Mouse (Mus musculus) common myeloid progenitor, adult 5-6 weeks (primary cell): ENCODE data around the gene BC049715. TPM values are rescaled to one million over a fixed set of nuclear protein-coding genes. Genes with fewer than 3 reads are reported as not detected.
"Not testable (repeated sequence)": the region's sequence is repeated elsewhere in the genome, so short reads cannot be mapped to it uniquely, and the experiment has no call there.

ENCODE experiments used
- ATAC-seq: replicated peaks from 2 replicates; pipeline ENCODE4 v1.8.0; 2016; ENCODE audit warnings: low read depth, mild to moderate bottlenecking, moderate TSS enrichment, inconsistent platforms; ENCODE audit not compliant: poor library complexity, severe bottlenecking
- total RNA-seq: library from RNA; stranded (forward); fragments of 200-1000, 187-1606 nt; gene quantifications from 2 replicates; pipeline ENCODE4 v1.2.3, GENCODE M21; 2017

BC049715 gene
- total RNA-seq, 1 experiment from 2014 or later, result 1.5 TPM

DNA sequence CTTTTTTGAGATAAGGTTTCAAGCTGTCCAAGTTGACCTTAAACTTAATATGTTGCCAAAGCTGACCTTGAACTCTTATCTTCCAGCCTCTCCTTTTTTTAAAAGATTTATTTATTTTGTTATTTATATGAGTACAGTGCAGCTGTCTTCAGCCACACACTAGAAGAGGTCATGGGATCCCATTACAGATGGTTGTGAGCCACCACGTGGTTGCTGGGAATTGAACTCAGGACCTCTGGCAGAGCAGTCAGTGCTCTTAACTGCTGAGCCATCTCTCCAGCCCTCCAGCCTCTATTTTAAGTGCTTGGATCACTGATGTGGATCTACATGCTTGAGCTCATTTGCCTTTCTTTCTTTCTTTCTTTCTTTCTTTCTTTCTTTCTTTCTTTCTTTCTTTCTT is 57.3 kb downstream of the BC049715 start:
- not testable (repeated sequence) for ATAC-seq

DNA sequence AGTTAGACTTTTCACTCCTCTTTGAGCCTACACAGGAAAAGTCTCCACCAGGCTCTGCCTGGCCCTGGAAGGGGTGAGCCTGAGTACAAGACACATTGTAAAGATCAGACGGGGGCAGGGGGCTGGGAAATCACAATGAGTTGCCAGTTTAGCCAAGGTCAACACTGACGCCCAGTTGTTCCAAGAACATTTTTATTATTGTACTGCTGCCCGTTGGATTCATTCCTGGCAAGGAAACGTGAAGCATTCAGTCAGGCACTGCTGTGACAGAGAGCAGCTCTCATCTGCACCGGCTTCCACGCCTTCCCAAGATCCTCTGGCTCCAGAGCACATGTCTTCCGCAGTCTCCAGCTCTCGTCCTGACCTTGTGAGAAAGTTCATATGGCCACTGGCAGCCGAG is 60.4 kb downstream of the BC049715 start:
- no peak for ATAC-seq

DNA sequence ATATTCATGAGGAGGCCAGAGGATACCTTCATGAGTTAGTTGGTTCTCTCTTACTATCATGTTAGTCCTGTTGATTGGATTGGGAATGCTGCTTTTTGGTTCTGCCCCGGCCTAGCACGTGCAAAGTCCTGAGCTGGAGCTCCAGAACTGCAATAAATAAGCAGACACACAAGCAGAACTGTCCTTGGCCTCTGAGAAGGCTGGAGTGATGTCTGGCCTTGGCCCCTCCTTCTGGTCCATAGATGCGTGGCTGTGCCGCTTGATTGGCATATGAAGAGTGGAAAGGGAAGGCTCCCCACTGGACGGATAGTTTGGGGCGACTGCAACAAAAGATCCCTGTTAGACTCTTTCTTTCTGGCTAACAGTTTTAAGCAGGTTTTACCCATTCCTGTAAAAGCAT is 61.6 kb downstream of the BC049715 start:
- ATAC-seq, result no peak

DNA sequence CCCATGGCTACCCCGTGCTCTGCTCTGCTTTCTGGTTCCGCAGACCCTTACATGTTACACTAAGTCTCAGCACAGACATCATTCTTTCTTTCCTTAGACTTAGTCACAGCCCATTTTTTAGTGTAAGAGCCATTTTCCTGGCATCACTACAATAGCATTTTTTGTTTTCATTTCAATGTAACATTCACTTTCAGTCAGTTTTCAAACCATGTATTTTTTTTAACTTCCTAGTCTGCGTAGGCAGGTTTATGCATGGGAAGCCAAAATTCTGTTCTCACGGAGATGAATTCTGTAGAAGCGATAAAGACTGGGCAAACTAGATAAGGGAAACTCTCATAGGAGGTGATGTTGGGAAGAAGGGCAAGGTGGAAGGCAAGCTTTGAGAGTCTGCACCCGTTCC is 62.1 kb downstream of the BC049715 start:
- no peak for ATAC-seq

Other genes with a start within 250 kb of the BC049715 start
- gene Plbd1, start 165.7 kb upstream of the BC049715 start, total RNA-seq, result 5.8 and 9.0 TPM in 2 replicates
- gene Gucy2c, start 45.9 kb upstream of the BC049715 start, total RNA-seq, result 0.37 TPM in 1 of 2 replicates, not detected in the other
- 32.2 and 34.4 TPM in 2 replicates for gene Hist4h4, start 23.2 kb upstream of the BC049715 start, total RNA-seq
- 36.6 and 48.8 TPM in 2 replicates for gene H2afj, start 19.4 kb upstream of the BC049715 start, total RNA-seq
- gene Wbp11, start 607 bp downstream of the BC049715 start, total RNA-seq, result 54.6 and 101 TPM in 2 replicates
- 0.82 TPM in 1 of 2 replicates, not detected in the other for gene Smco3, start 7.8 kb downstream of the BC049715 start, total RNA-seq
- 11.3 and 14.2 TPM in 2 replicates for gene Art4, start 30.1 kb downstream of the BC049715 start, total RNA-seq
- gene Mgp, start 48.2 kb downstream of the BC049715 start, total RNA-seq, result not detected in 2 replicates
- 0.32 TPM in 1 of 2 replicates, not detected in the other for gene Erp27, start 94.6 kb downstream of the BC049715 start, total RNA-seq
- gene Pde6h, start 96.2 kb downstream of the BC049715 start, total RNA-seq, result 0.44 TPM in 1 of 2 replicates, not detected in the other
- gene Arhgdib, start 114.3 kb downstream of the BC049715 start, total RNA-seq, result 551 and 575 TPM in 2 replicates